Mouse (Mus musculus) hindlimb bud, embryonic 11.5 days (tissue): ENCODE results near the gene Dgkg.

Source experiments
- DNase-seq: peaks from one replicate; pipeline ENCODE4 v3.0.0-alpha.2; 2012; ENCODE audit warnings: low read depth, low spot score; ENCODE audit errors: extremely low spot score

The Dgkg gene

DNA sequence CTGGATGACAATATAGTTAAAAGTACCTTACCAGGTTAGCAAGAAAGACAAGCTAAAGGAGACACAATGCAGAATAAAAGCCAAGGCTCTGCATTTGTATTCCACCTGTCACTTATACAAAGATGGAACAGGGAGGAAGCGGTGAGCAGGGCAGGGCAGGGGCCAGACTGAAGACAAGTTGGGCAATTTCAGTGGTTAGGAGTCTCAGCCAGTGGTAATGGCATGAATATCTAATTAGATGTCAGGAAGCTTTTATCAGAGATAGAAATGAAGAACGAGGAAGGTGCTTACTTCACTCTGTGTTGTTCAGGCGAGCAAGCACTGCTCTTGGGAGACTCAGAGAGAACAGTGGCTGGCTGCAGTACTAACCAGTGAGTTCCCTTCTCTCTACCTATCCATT, 5.8 kb downstream of the Dgkg start:
- DNase-seq, result no peak

DNA sequence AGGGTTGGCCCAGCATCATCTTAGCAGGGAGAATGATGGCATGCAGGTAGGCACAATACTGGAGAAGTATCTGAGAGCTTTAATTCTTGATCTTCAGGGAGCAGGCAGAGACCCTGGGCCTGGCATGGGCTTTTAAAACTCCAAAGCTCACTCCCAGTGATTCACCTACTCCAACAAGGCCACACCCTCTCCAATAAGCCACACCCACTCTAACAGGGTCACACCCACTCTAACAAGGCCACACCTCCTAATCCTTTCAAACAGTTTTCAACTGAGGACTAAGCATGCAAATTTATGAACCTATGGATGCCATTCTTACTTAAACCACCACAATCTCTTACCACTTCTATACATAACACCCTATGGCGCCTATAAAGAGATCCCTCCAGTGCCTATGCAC, 11.8 kb downstream of the Dgkg start:
- no peak for DNase-seq

DNA sequence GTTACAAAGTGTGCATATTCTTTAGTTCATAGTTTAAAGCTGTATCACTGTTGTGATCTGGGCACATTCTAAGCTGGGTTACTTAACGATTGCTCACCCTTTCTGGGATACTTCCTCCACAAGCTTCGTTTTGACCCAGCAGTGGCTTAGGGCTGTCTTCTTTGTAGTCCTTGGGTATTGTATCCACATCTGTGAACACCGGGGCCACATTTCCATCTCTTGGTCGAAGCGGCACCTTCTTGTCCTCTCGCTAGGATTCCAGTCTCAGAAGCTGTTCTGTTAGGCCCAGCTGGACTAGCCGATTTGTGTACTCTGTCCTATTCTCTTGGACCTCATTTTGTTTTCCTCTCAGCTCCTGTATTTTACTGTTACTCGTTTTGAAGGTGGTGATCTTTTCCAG, 13.6 kb downstream of the Dgkg start:
- no peak for DNase-seq

DNA sequence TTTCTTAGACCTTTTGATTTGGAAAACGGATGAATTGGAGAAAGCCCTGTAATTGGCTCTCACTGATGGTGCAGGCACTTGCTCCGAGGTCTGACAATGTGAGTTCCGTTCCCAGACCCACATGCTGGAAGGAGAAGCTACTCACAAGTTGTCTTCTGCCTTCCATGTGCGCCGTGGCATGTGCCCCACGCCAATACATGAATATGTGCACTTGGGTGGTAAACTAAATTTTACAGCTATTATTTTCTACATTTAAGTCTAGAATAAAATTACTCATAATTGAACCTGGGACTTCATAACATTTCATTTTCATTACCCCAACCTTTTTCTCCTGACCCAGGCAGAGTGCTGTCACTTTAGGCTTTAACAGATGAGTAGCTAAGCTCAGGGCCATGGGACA, 14.1 kb downstream of the Dgkg start:
- DNase-seq, result no peak

DNA sequence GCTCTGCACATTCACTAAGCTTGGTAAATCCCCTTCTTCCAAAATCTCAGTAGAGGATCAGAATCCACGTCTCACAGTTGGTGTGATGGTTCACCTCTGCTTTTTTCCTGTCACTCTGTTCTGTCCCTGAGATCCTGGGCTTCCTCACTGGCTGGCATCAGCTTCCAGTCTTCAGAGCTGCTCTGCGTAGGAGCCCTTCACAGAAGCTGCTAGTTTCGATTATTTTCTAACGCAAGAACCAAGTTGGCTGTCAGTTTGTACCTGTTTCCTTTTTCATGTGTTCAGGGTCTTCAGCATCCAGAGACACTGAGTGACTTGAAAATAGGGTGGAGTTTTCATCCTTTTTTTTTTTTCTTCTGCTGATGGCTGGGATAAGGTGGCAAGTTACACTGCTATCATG, 15.0 kb downstream of the Dgkg start:
- DNase-seq, result no peak

DNA sequence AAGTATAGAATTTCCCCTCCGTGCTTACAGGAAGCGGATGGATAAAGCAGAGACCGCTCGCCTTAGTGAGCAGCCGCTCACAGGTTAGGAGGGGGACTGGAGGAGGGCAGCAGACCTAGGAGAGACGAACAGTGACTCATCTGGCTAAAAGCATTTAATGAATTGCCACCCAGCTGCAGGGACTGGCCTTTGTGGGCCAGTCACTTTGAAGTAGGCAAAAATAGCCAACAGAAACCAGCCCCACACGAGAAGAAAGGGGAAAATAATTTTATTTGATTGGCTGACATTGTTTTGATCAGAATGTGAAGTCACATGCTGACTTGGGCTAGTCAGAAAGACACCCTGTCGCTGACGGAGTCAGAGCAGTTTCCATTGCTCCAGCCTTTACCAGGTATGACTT, 15.4 kb downstream of the Dgkg start:
- no peak for DNase-seq

DNA sequence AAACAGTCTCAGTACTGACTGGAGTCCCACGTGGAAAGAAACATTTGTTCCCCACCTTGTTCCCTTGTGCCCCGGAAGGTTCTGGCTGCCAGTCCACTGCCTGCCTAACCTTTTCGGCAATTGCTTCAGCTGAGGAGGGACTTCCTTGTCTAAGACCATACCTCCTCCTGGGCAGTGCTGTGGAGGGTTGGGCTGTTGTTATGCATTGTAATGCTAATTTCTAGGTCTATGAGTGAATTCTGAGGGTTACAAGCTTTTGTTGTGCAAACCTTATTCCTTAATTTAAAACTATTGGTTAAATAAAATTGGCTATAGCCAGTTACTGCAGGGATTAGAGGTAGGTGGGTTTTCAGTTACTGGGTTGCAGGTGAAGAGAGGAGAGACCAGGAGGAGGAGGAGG, 19.7 kb downstream of the Dgkg start:
- DNase-seq, result no peak

DNA sequence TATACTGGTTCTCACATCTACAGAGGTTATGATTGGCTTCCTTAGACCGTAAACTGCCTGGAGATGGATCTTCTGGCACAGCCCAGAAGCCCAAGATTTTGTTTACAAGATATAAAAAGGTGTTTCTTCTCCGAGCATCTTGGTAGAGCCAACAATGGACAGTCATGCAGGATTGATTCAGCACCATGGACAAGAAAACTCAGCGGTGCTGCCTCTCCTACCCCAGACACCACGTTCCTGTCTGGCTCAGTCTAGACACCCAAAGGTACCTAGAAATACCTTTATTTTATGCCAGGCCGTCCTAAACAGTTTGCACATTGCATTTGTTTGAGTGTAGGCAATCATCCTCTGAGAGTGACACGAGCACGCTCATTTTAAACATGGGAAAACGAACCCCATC, 21.3 kb downstream of the Dgkg start:
- no peak for DNase-seq

DNA sequence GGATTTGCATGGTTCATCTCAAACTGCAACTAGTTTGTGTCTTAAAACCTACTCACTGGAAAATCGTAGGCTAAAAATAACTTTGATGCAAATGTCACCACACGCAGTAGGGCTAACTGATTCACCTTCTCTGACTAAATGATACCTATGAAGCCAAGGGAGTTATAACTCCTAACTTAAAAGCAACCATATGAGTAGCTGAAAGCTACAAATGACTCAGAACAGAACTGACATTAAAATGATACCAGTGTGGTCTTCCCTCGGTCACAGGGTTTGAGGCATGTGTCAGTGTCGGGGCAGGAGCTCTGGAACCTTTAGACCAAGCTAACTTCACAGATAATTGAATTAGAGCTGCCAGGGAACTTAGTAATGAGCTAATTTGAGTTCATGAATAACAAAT, 24.0 kb downstream of the Dgkg start:
- no peak for DNase-seq

DNA sequence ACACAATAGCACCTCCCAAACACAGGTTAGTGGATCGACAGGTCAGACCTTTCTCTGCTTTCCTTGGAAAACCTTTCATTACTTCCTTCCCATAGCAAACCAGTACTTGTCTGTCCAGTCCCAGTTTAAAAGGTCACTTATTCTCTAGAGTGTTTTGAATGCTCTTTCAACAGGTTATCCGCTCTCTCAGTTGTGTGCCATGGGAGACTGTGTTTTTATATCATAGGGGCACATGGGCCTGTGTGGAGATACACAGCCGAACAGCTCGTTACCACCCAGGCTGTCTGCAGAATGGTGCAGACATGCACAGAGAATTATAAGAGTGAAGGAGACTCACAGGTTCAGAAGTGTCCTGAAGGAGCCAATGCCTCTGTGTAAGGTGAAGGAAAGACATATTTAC, 26.7 kb downstream of the Dgkg start:
- DNase-seq, result no peak

DNA sequence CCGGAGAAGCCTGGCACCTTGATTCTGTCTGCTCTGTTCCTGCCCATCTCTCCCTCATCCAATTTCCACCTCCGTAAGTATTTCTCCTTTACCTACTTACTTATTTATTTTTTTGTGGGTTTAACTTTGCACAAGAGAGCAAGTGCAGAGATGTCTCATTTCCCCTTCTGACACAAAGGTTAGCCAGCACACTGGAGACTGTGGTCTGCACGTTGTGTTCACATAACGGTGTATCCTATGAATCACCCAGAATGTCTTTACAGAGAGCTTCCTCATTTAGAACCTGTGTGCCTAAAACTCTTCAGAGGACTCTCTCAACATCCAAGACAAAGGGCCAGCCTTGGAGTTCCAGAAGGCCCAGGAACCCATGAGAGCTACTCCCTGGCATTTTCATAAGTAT, 27.1 kb downstream of the Dgkg start:
- DNase-seq, result no peak

DNA sequence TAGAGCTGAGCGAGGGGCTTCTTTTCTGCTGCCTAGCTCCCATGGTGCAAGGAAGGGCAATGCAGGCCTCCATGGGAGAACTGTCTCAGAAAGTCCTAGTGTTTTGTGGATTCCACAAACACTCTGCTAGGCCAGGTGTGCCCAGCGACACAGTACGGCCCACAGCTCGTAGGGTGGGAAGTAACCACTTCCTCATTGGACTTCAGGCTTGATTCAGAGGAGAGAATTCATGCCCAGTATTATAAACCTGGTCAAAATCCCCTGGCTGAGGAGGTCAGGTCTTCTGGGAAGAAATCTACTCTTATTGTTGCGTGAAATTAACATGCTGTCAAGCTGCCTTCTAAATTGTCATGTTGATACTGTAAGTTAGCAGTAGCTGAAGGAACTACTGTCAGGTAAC, 31.0 kb downstream of the Dgkg start:
- no peak for DNase-seq

DNA sequence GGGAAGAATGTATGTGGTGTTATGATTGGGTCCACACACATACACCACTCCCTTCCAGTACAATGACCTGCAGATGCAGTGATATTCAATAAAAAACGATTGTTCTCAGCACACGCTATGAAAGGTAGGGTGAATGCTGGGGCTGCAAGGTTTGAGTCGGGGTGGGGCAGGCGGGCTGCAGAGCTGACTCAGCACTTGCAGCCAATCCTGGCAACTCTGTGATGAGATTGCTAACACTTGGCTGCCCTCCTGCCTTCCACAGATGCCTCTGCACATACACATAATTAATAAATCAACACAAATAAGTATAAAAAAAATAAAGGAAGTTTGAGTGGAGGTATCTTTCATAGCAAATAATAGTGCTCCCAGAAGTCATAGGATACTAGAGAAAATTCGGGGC, 31.6 kb downstream of the Dgkg start:
- DNase-seq, result no peak

DNA sequence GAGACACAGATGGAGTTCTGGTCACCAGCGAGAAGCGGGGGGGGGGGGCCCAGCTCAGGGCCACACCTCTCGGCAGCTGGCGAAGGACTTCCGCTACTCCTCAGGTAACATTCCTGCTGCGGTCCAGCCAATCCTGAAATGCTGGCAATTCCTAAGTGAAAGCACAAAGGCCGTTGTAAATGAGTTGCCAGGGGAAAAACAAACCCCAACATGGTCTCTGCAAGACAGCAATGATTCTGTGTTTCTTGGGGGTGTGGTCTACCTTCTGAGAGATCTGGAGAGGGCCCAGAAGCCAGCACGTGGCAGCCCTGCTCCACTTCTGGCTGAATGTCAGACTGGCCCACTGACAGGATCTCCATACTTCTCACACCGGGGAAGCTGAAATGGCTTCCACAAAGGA, 34.7 kb downstream of the Dgkg start:
- no peak for DNase-seq

DNA sequence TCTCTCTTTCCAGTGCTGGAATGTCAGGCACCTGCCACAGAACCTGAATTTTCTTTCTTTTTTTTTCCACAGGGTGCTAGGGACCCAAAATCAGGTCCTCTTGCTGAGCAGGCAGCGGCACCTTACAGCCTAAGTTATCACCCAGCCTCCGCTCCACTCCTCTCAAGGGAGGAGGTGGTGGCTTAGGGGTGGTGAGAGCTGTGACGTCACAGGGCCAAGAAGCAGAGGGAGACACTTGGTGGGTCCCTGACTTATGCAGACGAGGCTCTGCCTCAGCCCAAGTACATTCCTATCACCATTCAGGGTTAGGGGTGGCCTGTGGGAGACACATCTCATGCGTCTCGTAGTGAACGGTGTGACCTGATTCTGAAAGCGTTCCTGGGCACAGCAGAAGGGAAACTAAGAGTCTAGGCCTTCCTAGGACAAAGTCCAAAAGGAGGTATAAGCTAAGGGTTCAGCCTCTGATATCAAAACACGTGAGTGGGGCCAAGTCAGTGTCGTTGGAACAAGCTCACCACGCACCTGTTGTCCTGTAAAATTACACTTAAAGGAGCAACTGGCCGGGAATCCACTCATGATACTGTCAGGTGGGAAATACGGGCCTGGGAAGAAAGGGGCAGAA, 35.6 kb downstream of the Dgkg start:
- DNase-seq, result no peak

DNA sequence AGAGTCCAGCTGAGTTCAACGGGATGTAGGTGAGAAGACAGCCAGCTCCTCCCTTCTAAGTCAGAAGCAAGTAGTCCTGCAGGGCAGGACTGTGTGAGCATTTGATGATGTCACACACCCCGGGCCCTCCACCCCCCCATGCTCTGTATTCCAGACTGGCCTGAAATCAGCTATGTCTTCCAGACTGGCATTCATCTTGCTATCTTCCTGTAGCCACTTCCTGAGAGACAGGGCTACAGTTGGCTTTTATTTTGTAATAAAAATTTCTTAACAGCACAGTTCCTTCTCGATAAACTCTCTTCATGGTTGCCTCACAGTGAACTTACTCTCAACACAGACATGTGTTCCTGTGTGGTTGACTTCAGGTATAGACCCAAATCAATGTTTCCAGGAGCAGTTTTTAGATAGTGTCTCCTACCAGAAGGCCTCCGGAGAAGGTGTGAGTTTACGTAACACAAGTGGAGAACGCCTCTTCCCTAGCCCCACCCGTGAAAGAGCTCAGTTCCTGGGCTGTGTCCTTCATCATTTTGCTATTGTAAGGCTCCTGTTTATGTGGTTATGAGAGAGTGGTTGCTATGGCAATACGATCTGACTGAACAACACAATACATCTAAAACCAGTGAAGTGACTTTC, 38.5 kb downstream of the Dgkg start:
- DNase-seq, result no peak

DNA sequence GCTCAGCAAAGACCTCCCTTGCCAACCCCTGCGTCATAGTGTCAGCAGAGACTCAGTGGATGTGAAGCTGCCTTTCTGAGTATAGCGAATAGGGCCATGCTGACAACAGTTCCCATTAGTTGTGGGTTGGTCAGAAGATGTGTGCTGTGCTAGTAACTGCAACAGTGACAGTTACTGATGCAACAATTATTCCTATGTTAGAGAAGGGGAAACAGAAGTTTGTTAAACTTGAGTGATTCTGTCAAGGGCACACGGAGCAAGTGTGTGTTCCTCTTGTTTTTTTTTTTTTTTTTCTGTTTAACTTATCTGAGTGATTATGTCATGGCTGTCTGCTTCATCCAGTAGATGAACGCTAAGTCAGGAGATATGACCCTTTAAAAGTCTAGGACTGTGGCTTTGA, 41.2 kb downstream of the Dgkg start:
- no peak for DNase-seq

DNA sequence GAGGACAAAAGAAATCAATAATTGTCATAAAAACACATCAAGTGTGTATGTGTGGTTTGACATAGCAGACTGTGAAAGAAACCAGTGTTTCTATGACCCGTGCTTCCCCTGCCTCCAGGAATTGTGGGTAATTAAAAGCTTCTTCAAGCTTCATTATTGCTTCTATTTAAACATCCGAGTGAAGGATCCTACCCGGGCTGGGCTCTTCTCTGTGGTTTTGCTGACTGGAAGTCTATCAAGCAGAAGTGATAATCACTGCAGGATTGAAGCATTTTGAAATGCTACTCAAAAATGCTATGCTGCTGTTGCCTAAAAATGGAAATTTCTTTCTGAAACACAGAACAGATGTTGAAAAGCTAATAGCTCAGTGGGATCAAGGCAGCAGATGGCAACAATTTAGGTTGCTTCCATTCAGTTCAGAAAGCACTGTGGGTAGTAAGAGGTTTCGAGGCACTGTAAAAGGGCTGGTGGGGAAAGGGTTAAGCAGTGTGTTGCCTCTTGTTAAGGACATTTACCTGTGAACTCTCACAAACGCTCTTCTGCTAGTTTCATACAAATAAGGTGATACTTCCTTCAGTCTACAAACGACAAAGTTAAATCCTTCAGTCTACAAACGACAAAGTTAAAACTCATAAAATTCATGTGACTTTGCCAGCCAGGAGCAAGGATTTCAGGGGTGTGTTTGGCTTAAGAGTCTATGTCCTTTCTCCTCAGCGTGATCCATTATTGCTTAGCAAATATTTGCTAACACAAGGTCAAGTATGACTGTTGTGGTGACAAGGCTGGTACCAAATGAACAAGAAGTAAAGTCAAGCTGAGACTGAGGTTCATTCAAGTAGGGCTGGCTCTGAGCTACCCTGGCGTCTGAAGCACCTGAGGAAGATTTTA, 43.6 kb downstream of the Dgkg start:
- no peak for DNase-seq

DNA sequence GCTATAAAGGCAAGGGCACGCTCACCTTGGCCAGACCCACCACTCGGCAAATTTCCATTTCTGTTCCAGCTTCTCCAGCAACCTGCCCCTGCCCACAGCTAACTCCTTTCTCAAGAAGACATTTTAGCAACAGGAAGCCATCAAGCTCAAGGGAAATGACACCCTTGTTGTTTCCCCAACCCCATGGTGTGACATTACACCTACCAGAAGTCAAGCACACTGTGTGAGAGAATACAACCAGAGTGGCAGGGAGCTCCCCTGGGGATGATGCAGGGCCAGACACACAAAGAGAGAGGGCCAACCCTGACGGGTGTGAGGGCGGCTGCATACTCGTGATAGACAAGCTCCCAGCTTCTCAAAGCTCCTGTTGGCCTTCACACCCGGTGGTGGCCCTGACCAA, 49.0 kb downstream of the Dgkg start:
- DNase-seq, result no peak

DNA sequence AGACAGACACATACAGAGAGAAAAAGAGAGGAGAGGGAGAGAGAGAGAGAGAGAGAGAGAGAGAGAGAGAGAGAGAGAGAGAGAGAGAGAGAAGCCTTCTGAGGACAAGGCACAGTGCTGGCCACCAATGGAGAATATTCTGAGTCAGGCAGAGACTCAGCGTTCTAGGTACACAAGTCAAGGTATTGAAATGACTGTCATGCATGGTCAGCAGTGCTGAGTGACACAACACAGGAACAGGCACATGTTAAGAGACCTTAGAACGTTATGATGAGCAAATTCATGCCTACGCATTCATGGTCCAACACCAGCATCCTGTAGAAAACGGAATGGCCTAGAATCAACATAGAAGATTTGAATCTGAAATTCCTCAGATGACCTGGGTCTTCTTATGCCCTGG, 50.0 kb downstream of the Dgkg start:
- DNase-seq, result no peak

DNA sequence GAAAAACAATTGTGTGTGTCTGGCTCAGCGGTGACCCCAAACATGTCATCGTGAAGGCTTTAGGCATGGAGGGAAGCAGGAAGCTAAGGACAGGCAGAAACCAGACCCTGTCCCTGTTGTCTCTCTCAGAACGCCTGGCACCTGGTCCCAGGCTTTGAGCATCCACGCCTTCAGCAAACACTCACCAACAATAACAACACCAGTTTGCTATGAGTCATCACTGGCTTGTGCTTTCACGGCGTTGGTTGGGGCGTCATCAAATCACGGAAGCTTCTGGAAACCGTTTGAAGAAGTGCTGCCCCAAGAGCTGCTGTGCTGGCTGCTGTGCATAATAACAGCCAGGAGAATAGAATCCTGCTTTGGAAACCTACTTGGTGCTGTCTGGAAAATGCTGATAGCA, 54.6 kb downstream of the Dgkg start:
- no peak for DNase-seq

DNA sequence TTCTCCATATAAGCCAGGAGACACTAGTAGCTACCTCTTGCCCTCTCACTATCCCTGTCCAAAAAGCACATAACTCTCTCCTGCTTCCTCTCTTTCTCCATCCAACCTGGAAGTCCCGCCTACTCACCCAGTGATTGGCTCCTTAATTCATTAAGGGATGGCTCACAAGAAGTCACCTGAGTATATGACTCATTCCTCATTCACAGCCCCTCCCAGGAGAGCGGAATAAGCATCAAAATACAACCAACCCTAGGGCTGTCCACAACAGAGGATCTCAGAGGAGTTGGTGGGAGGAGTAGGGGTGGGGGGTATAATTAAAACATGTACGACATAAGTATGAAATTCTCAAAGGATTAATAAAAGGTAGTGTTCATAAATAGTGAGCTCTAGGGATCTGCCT, 55.3 kb downstream of the Dgkg start:
- DNase-seq, result no peak
